Mouse (Mus musculus) CH12.LX (cell line): ENCODE measurements at regions not wholly inside any gene's neighbourhood (a gene's known extent, or its start where the extent isn't known, plus 50 kb on each side); places are given as distances from the start of the nearest gene placed in this dataset.

Experiments used
- DNase-seq: peaks from one replicate; pipeline ENCODE4 v3.0.0-alpha.2; 2013; ENCODE audit errors: extremely low read depth
- H3K27ac ChIP-seq: 2 replicates; pipeline ENCODE4 v1.5.1; 2012; ENCODE audit warnings: low read depth, mild to moderate bottlenecking, control low read depth, moderate library complexity; ENCODE audit not compliant: insufficient read depth
- H3K27me3 ChIP-seq: replicated peaks from 2 replicates; pipeline ENCODE3; 2012; ENCODE audit warnings: inconsistent platforms
- H3K36me3 ChIP-seq, 2 experiments: replicated peaks in 1 of 2; 2 replicates each; pipeline versions ENCODE3 to v1.6.1; 2012; ENCODE audit warnings: inconsistent platforms in 1 of 2, low read length in 1 of 2, mild to moderate bottlenecking in 1 of 2, mixed read lengths in 1 of 2, moderate library complexity in 1 of 2; ENCODE audit not compliant: control insufficient read depth in 1 of 2, insufficient read depth in 1 of 2
- H3K4me1 ChIP-seq, 2 experiments: 2 replicates each; pipeline ENCODE4 v1.6.1; 2012; ENCODE audit warnings: inconsistent platforms in 1 of 2, moderate library complexity in 1 of 2; ENCODE audit not compliant: insufficient read depth in 2 of 2, control insufficient read depth in 1 of 2
- H3K4me2 ChIP-seq: 2 replicates; pipeline ENCODE4 v1.6.1; 2012; ENCODE audit warnings: low read depth, mild to moderate bottlenecking, control low read depth; ENCODE audit not compliant: poor library complexity, insufficient read depth, severe bottlenecking
- H3K4me3 ChIP-seq, 3 experiments: fragments of 150-350 bp in 1 of 3; sonication (generic) in 1 of 3; replicated peaks in 1 of 3; 2 replicates each; pipeline versions ENCODE3 to v1.5.1; 2011 to 2012; ENCODE audit warnings: low read depth in 2 of 3, low read length in 2 of 3, mild to moderate bottlenecking in 2 of 3, moderate library complexity in 2 of 3, control low read depth in 1 of 3, improper control_type of control experiment in 1 of 3, inconsistent platforms in 1 of 3, mixed read lengths in 1 of 3; ENCODE audit not compliant: poor library complexity in 1 of 3
- H3K79me2 ChIP-seq: replicated peaks from 2 replicates; pipeline ENCODE4 v1.6.1; 2012; ENCODE audit warnings: mild to moderate bottlenecking, moderate library complexity; ENCODE audit not compliant: control insufficient read depth, poor library complexity, insufficient read depth, severe bottlenecking; ENCODE audit errors: extremely low read depth
- H3K9ac ChIP-seq: 2 replicates; pipeline ENCODE4 v1.6.1; 2012; ENCODE audit warnings: low read depth, mild to moderate bottlenecking, control low read depth, moderate library complexity; ENCODE audit not compliant: insufficient read depth
- H3K9me3 ChIP-seq: replicated peaks from 2 replicates; pipeline ENCODE3; 2012; ENCODE audit warnings: low read length, inconsistent platforms, mixed read lengths
- BHLHE40 ChIP-seq: IDR thresholded peaks from 2 replicates; pipeline ENCODE4 v1.6.1; 2011; ENCODE audit warnings: mild to moderate bottlenecking, low read depth, low read length, improper control_type of control experiment
- ELF1 ChIP-seq: IDR thresholded peaks from 2 replicates; pipeline ENCODE4 v1.6.1; 2014; ENCODE audit warnings: low read depth, mild to moderate bottlenecking, inconsistent platforms, low read length, improper control_type of control experiment
- EP300 ChIP-seq: IDR thresholded peaks from 2 replicates; pipeline ENCODE4 v1.6.1; 2011; ENCODE audit warnings: low read length, improper control_type of control experiment
- HCFC1 ChIP-seq: IDR thresholded peaks from 2 replicates; pipeline ENCODE4 v1.6.1; 2012; ENCODE audit warnings: low read depth, mild to moderate bottlenecking, inconsistent platforms, low read length, improper control_type of control experiment
- IRF4 ChIP-seq: IDR thresholded peaks from 2 replicates; pipeline ENCODE4 v1.6.1; 2014; ENCODE audit warnings: low read depth, mild to moderate bottlenecking, inconsistent platforms, low read length, improper control_type of control experiment
- KAT2A ChIP-seq: IDR thresholded peaks from 2 replicates; pipeline ENCODE4 v1.6.1; 2012; ENCODE audit warnings: low read length, improper control_type of control experiment, inconsistent platforms; ENCODE audit not compliant: insufficient replicate concordance
- MAFK ChIP-seq: IDR thresholded peaks from 2 replicates; pipeline ENCODE4 v1.6.1; 2011; ENCODE audit warnings: low read length, improper control_type of control experiment; ENCODE audit not compliant: insufficient replicate concordance
- MAX ChIP-seq: IDR thresholded peaks from 2 replicates; pipeline ENCODE4 v1.6.1; 2011; ENCODE audit warnings: low read length, improper control_type of control experiment
- MAZ ChIP-seq: IDR thresholded peaks from 2 replicates; pipeline ENCODE4 v1.6.1; 2012; ENCODE audit warnings: low read depth, mild to moderate bottlenecking, inconsistent platforms, low read length, improper control_type of control experiment, moderate library complexity
- MEF2A ChIP-seq: IDR thresholded peaks from 2 replicates; pipeline ENCODE4 v1.6.1; 2014; ENCODE audit warnings: low read depth, mild to moderate bottlenecking, inconsistent platforms, low read length, improper control_type of control experiment, borderline replicate concordance
- NELFE ChIP-seq: IDR thresholded peaks from 2 replicates; pipeline ENCODE4 v1.6.1; 2011; ENCODE audit warnings: low read depth, low read length, improper control_type of control experiment
- PAX5 ChIP-seq: IDR thresholded peaks from 2 replicates; pipeline ENCODE4 v1.6.1; 2012; ENCODE audit warnings: low read length, inconsistent platforms, mixed read lengths
- TBP ChIP-seq: conservative IDR thresholded peaks from 2 replicates; pipeline ENCODE4 v1.6.1; 2011; ENCODE audit warnings: low read depth, low read length, improper control_type of control experiment
- TCF12 ChIP-seq: IDR thresholded peaks from 2 replicates; pipeline ENCODE4 v1.6.1; 2014; ENCODE audit warnings: low read depth, mild to moderate bottlenecking, inconsistent platforms, low read length, improper control_type of control experiment
- UBTF ChIP-seq: IDR thresholded peaks from 2 replicates; pipeline ENCODE4 v1.6.1; 2012; ENCODE audit warnings: low read depth, mild to moderate bottlenecking, inconsistent platforms, low read length, improper control_type of control experiment, moderate library complexity
- USF2 ChIP-seq: conservative IDR thresholded peaks from 2 replicates; pipeline ENCODE4 v1.6.1; 2011; ENCODE audit warnings: low read depth, low read length, improper control_type of control experiment
- ZKSCAN1 ChIP-seq: IDR thresholded peaks from 2 replicates; pipeline ENCODE4 v1.6.1; 2012; ENCODE audit warnings: low read depth, inconsistent platforms, low read length, improper control_type of control experiment, borderline replicate concordance
- dilution Hi-C: fragments of 300-500 bp; cut with MboI; formaldehyde crosslinking; loops from 2 replicates; pipeline ENCODE4 v1.14.3; 2020; ENCODE audit warnings: low sequenced_read_pairs; ENCODE audit not compliant: extremely low pct_unique_long_range_greater_than_20kb, extremely low pct_ligation_motif_present
- in situ Hi-C: fragments of 300-500 bp; cut with MboI; formaldehyde crosslinking; loops from 3 replicates; pipeline ENCODE4 v1.14.3; 2019; ENCODE audit warnings: low sequenced_read_pairs, low pct_ligation_motif_present, low pct_unique_long_range_greater_than_20kb, mixed read lengths

- Histone ChIP-seq H3K4me2 (no peak overlapping the region), H3K4me1 (peaks cover 0 to 14% of the 10 kb centered on the region in 2 experiments; a peak in 2 of 4 replicates), H3K36me3 (no peaks in the 10 kb centered on the region), H3K79me2 (no peaks in the 10 kb centered on the region), H3K9ac (no peak overlapping the region), H3K9me3 (no peaks in the 10 kb centered on the region), H3K27me3 (no peaks in the 10 kb centered on the region), H3K4me3 (no peak overlapping the region), H3K27ac (no peak overlapping the region)
- TF ChIP-seq EP300 (peak; percentile 31; the same call in 1 of the 2 replicates), HCFC1 (no peak), TCF12 (no peak), IRF4 (peak; percentile 40; the same call in 1 of the 2 replicates), BHLHE40 (peak; percentile 50), KAT2A (no peak), ZKSCAN1 (no peak), TBP (no peak), MAFK (no peak), MAX (0 out of 2 replicates have a peak, but pooled peaks have one; percentile 33), MAZ (no peak), NELFE (no peak), PAX5 (no peak), ELF1 (no peak), MEF2A (no peak)
- peak; percentile 71 for DNase-seq
- dilution Hi-C loops (no loop called here), in situ Hi-C loops (no loop called here)
Measured at GRCm38 (mm10) chr1:61160505-61160904, 182.8 kb downstream of the Icos start.

DNA sequence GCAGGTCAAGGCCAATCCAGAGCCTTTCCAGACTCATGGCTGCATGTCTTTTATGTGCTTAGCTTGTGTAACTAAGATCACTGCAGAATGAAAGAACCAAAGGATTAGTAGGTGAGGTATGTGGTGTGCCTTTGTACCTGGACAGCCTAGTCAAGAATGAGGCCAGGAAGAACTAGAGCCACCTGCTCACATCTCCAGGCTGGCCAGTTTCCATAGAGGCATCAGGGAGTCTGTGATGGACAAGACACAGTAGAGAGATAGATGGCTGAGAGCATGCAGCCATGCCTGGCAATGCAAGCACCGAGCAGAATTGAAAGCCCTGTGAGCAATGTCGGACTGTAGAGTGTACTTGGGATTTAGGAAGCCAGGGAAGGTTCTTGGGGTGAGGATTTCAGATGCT lies 186.5 kb downstream of the Icos start:
- TF ChIP-seq TBP (no peak), USF2 (no peak), UBTF (no peak)
- no peak overlapping the region for H3K27ac ChIP-seq
- H3K4me1 ChIP-seq, result peaks cover 0 to 14% of the 10 kb centered on the region in 2 experiments; a peak in 2 of 4 replicates
- H3K27me3 ChIP-seq, result no peaks in the 10 kb centered on the region
- no peaks in the 10 kb centered on the region for H3K36me3 ChIP-seq
- no peak overlapping the region for H3K9ac ChIP-seq
- no peaks in the 10 kb centered on the region for H3K79me2 ChIP-seq
- dilution Hi-C loops, result no loop called here
- H3K9me3 ChIP-seq, result no peaks in the 10 kb centered on the region
- H3K4me2 ChIP-seq, result no peak overlapping the region
- in situ Hi-C loops, result no loop called here
- no peak overlapping the region for H3K4me3 ChIP-seq
- no peak for DNase-seq
